Mouse (Mus musculus) induced T-regulatory cell, adult 2 months (primary cell): ENCODE results near the gene Gas1.

ENCODE experiments used
- DNase-seq: peaks from one replicate; pipeline ENCODE4 v3.0.0-alpha.2; 2012; ENCODE audit warnings: low read depth

Gene Gas1

GRCm38 (mm10) chr13:60177106-60177796 is at the start of gene Gas1:
Gene Gas1, minus strand, starts transcription at chr13:60177365.
- DNase-seq = no peak

- DNase-seq = no peak
These were observed 49.2 kb upstream of the Gas1 start for GRCm38 (mm10) chr13:60226251-60226836.

- DNase-seq = no peak
These were observed 48.6 kb upstream of the Gas1 start for GRCm38 (mm10) chr13:60225736-60226135.

GRCm38 (mm10) chr13:60225276-60225675 is 48.1 kb upstream of the Gas1 start:
- DNase-seq = no peak

GRCm38 (mm10) chr13:60223797-60224196 is 46.6 kb upstream of the Gas1 start:
- DNase-seq = no peak

- no peak for DNase-seq
These were observed 45.2 kb upstream of the Gas1 start for GRCm38 (mm10) chr13:60222336-60222735.

GRCm38 (mm10) chr13:60213896-60214295 is 36.7 kb upstream of the Gas1 start:
- no peak for DNase-seq

GRCm38 (mm10) chr13:60207135-60207601 is 30.0 kb upstream of the Gas1 start:
- DNase-seq = no peak

- no peak for DNase-seq
These were observed 27.6 kb upstream of the Gas1 start for GRCm38 (mm10) chr13:60204746-60205145.

- no peak for DNase-seq
These were observed 16.1 kb upstream of the Gas1 start for GRCm38 (mm10) chr13:60193273-60193672.

GRCm38 (mm10) chr13:60189923-60190322 is 12.8 kb upstream of the Gas1 start:
- DNase-seq = no peak

- no peak for DNase-seq
These were observed 11.8 kb upstream of the Gas1 start for GRCm38 (mm10) chr13:60188952-60189351.

GRCm38 (mm10) chr13:60187276-60187675 is 10.1 kb upstream of the Gas1 start:
- no peak for DNase-seq

- no peak for DNase-seq
These were observed 5.2 kb upstream of the Gas1 start for GRCm38 (mm10) chr13:60182346-60182745.

GRCm38 (mm10) chr13:60179641-60180040 is 2.5 kb upstream of the Gas1 start:
- DNase-seq = no peak

GRCm38 (mm10) chr13:60178416-60178815 is 1.3 kb upstream of the Gas1 start:
- peak; percentile 20 for DNase-seq

- no peak for DNase-seq
These were observed 589 bp upstream of the Gas1 start for GRCm38 (mm10) chr13:60177797-60178110.

- DNase-seq = no peak
These were observed 424 bp downstream of the Gas1 start for GRCm38 (mm10) chr13:60176776-60177105.

- DNase-seq = no peak
These were observed 909 bp downstream of the Gas1 start for GRCm38 (mm10) chr13:60176136-60176775.

GRCm38 (mm10) chr13:60175490-60176135 is 1.6 kb downstream of the Gas1 start:
- DNase-seq = no peak

- DNase-seq = no peak
These were observed 2.2 kb downstream of the Gas1 start for GRCm38 (mm10) chr13:60174953-60175352.

GRCm38 (mm10) chr13:60173591-60174524 is 3.3 kb downstream of the Gas1 start:
- DNase-seq = no peak
